In the genomic region with DNA sequence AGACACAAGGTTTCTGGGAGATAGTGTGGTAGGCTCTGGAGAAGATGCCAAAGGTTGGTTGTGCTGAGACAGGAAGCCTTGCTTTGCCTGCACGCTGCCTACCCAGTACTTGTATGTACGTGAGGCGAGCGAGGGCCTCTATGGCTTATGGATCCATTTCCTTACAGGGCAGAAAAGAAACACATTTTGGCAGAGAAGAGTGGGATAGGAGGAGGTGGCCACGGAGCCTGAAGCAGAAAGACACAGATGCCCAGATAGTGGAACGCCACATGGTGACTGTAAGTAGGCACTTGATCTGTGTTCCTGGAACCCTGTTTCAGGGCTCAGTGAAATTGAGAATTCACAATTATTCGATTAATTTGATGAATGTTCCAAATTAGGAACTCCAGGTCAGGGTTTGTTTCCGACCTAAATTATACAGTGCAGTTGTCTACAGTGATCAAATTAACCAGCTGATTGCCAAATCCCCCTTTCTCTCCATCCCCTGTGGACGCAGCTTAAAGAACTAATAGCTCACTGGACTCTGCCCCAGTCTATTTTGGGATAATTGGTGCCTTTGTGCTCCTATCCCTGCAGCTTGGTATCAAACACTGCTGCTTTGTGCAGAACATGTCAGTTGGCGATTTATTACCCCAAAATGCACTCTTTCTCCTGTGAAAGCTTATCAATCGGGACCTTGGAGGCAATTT, we compare ENCODE assay signal across 8 mouse cellular contexts.
DNase-seq lines count a peak whose midpoint lies in the region; ATAC-seq and TF ChIP-seq lines count a peak whose summit lies in the region.
"Had no signal": no experiment of that assay in that cellular context is flagged by ENCODE, and none has a peak within 500 bp of the region (broad histone marks: within the 10 kb centered on the region; RNA-seq: fewer than 3 reads in every experiment).

No protein-coding gene starts in this region.

- intact Hi-C loops in gastrocnemius, postnatal 36 days (cut with DNase I): no loop called here

- TF ChIP-seq POLR2A in brain, embryonic 14.5 days (IDR thresholded peaks at IDR 0.05; ENCODE audit: borderline replicate concordance, extremely low read depth, insufficient read depth, insufficient read length, poor library complexity, severe bottlenecking): no peak

- ATAC-seq in forebrain, embryonic 11.5 days (replicated peaks; ENCODE audit: low FRiP score): peak; percentile 79
- peak; percentile 45; the same call in 1 of the 2 replicates for ATAC-seq in midbrain, embryonic 16.5 days
- no peak for ATAC-seq in megakaryocyte-erythroid progenitor cell, adult 5-6 weeks (replicated peaks; ENCODE audit: low FRiP score, low TSS enrichment, poor library complexity, severe bottlenecking)

- H3K4me1 ChIP-seq in forebrain, embryonic 11.5 days (replicated peaks; ENCODE audit: control insufficient read depth, insufficient read depth, low read length): peaks cover 8% of the 10 kb centered on the region; the same call in 1 of the 2 replicates
- H3K4me1 ChIP-seq in midbrain, embryonic 16.5 days (ENCODE audit: control insufficient read depth, insufficient read depth, low read length): no peaks in the 10 kb centered on the region; the same call in 1 of the 2 replicates

- no peaks in the 10 kb centered on the region for H3K36me3 ChIP-seq in forebrain, embryonic 11.5 days (ENCODE audit: control insufficient read depth, insufficient read depth, low read length)
- no peaks in the 10 kb centered on the region for H3K36me3 ChIP-seq in midbrain, embryonic 16.5 days (ENCODE audit: control insufficient read depth, insufficient read depth, low read length)

- H3K9me3 ChIP-seq in forebrain, embryonic 11.5 days (ENCODE audit: control insufficient read depth, low read length): no peaks in the 10 kb centered on the region
- no peaks in the 10 kb centered on the region for H3K9me3 ChIP-seq in midbrain, embryonic 16.5 days (replicated peaks; ENCODE audit: control insufficient read depth, low read length, poor library complexity, severe bottlenecking)

- H3K27me3 ChIP-seq in forebrain, embryonic 11.5 days (ENCODE audit: control insufficient read depth, insufficient read depth, low read length): no peaks in the 10 kb centered on the region
- H3K27me3 ChIP-seq in midbrain, embryonic 16.5 days (ENCODE audit: control insufficient read depth, insufficient read depth, low read depth, low read length): no peaks in the 10 kb centered on the region

- no peak overlapping the region for H3K9ac ChIP-seq in forebrain, embryonic 11.5 days (ENCODE audit: low read length)
- H3K9ac ChIP-seq in midbrain, embryonic 16.5 days (ENCODE audit: low read depth, low read length): no peak overlapping the region

- 45% methylated on average over 11 of the region's 11 CpGs for WGBS in forebrain, embryonic 11.5 days
- 55% methylated on average over 11 of the region's 11 CpGs for WGBS in midbrain, embryonic 16.5 days

- H3K4me3 ChIP-seq in forebrain, embryonic 11.5 days (ENCODE audit: low read depth, low read length): no peak overlapping the region
- no peak overlapping the region for H3K4me3 ChIP-seq in midbrain, embryonic 16.5 days (ENCODE audit: low read depth, low read length)

- peak; percentile 12 to 28 for DNase-seq in layer of hippocampus, postnatal 10 days (ENCODE audit: low spot score in 2 of 2)
- no peak for DNase-seq in layer of hippocampus, adult 11-12 months (ENCODE audit: low spot score)
- peak; percentile 93 for DNase-seq in brain, embryonic 14.5 days (ENCODE audit: low read depth)
- DNase-seq in forebrain, embryonic 11.5 days (ENCODE audit: low spot score): no peak
- no peak for DNase-seq in gastrocnemius, postnatal 36 days
- DNase-seq: lung, adult 18-20 months had no signal

- H3K4me2 ChIP-seq in forebrain, embryonic 11.5 days (ENCODE audit: low read depth, low read length, severe bottlenecking): no peak overlapping the region
- H3K4me2 ChIP-seq in midbrain, embryonic 16.5 days (ENCODE audit: low read length): no peak overlapping the region

- H3K27ac ChIP-seq in forebrain, embryonic 11.5 days (ENCODE audit: low read depth, low read length): no peak overlapping the region
- no peak overlapping the region for H3K27ac ChIP-seq in midbrain, embryonic 16.5 days (ENCODE audit: low read length)

- TF ChIP-seq CTCF in brain, embryonic 14.5 days (IDR thresholded peaks at IDR 0.05; ENCODE audit: borderline replicate concordance, extremely low read depth, insufficient read depth, insufficient read length): no peak

Comparison
In these comparisons a context has a peak if more than half of its experiments do, and no peak if none do; other contexts are left out.
1. DNase-seq: peak in layer of hippocampus, postnatal 10 days (2 of 2) and brain, embryonic 14.5 days (single experiment); none in layer of hippocampus, adult 11-12 months (single experiment), forebrain, embryonic 11.5 days (single experiment) and gastrocnemius, postnatal 36 days (0 of 2).